Mouse (Mus musculus) cerebellum, adult 2 months (tissue): ENCODE measurements around the gene Gm3045. TPM values are rescaled to one million over a fixed set of nuclear protein-coding genes. Genes with fewer than 3 reads are reported as not detected.

Experiments
- DNase-seq, 2 experiments: peaks; one replicate each; pipeline ENCODE4 v3.0.0; 2021
- H3K27ac ChIP-seq: fragments of 200-500 bp; 2 replicates; pipeline ENCODE4 v1.5.1; 2012; ENCODE audit warnings: low read length, control low read depth, inconsistent platforms; ENCODE audit not compliant: insufficient read depth
- H3K27me3 ChIP-seq: fragments of 200-500 bp; 2 replicates; pipeline ENCODE4 v1.6.1; 2012; ENCODE audit warnings: inconsistent platforms, mild to moderate bottlenecking, low read length, moderate library complexity; ENCODE audit not compliant: control insufficient read depth, insufficient read depth
- H3K4me1 ChIP-seq: fragments of 200-500 bp; 2 replicates; pipeline ENCODE4 v1.6.1; 2011; ENCODE audit warnings: low read length; ENCODE audit not compliant: control insufficient read depth, insufficient read depth
- H3K4me3 ChIP-seq: fragments of 200-500 bp; replicated peaks from 2 replicates; pipeline ENCODE3; 2011; ENCODE audit warnings: mild to moderate bottlenecking, low read depth, low read length, control low read depth; ENCODE audit not compliant: insufficient read depth
- CTCF ChIP-seq: fragments of 200-500 bp; IDR thresholded peaks from 2 replicates; pipeline ENCODE4 v1.5.1; 2011; ENCODE audit warnings: low read depth, mild to moderate bottlenecking, control low read depth, low read length, moderate library complexity, borderline replicate concordance; ENCODE audit not compliant: insufficient read depth
- POLR2A ChIP-seq: fragments of 200-500 bp; IDR thresholded peaks from 2 replicates; pipeline ENCODE4 v1.6.1; 2011; ENCODE audit warnings: low read length, control low read depth, borderline replicate concordance; ENCODE audit not compliant: insufficient read depth
- WGBS: fragments of 180-500 bp; shearing (Covaris S2); methylation state at CpG from one replicate; pipeline ENCODE4 v1.1.7; 2018; 5-methylcytosine and 5-hydroxymethylcytosine counted together
- polyA plus RNA-seq: library from polyadenylated mRNA; depleted of rRNA; stranded (reverse); fragments of >200 nt; gene quantifications from 2 replicates; pipeline ENCODE4 v1.2.3, GENCODE M21; 2012; rRNA removed

Gene Gm3045
- polyA plus RNA-seq, 1 experiment: not detected

DNA sequence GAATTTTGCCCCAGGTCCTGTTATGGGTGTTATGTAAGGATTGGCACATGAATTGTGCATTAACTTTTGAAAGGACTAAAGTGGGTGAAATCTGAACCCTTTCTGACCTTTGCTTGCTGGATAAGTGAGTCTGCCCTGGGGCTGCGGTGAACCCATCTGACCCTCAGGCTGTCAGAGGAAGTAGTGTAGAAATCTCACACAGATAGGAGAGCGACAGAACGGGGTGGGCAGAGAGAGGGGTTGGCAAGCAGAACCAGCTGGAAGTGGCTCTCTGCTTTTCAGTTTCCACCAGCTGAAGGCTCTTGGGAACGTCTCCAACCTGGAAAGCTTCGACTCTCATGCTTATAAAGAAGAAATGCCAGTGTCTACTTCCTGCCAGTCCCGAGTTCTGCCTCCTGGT, 50.9 kb downstream of the Gm3045 start:
- Histone ChIP-seq H3K27ac (no peak overlapping the region), H3K27me3 (no peaks in the 10 kb centered on the region), H3K4me3 (no peak overlapping the region), H3K4me1 (peaks cover 4% of the 10 kb centered on the region; the same call in 1 of the 2 replicates)
- no peak for TF ChIP-seq CTCF
- TF ChIP-seq POLR2A: no peak
- DNase-seq: no peak
- WGBS: 29% methylated on average over 6 of the region's 6 CpGs

DNA sequence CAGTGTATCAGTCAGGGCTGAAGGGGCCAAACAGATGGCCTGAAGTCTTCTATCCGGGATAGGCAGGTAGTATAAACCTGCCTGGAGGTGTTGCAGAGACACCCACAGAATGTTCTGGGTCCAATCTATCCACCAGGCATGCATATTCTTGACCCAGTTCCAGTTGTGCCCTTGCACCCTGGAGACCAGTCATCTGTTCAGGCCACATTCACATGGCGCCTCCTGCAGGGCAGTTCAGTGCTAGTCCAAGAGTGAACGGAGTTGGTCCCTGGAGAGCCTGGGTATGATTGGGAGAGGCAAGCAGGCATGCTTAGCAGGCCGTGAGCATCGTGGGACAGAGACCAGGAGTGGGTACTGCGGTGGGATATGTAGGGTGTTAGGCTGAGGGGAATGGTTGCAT, 51.6 kb downstream of the Gm3045 start:
- TF ChIP-seq CTCF (no peak), POLR2A (no peak)

DNA sequence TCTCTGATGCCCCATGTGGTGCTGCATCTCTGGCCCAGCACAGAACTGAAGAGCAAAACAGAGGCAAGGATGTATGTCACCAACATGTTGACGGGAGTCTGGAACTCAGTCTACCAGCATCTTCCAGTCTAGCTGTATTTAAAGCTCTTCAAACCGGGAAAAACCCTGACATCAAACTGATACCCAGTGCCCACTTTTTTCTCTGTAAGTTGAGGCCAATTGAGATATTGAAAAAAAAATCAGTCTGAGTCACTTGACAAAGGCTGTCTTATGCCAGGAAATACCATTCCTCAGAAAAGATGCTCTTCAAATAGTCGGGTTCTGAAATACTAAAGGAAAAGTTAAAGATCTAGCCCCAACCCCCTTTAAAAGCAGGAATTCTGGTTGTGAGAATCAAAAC, 55.8 kb downstream of the Gm3045 start, which contains the start of gene Il9:
Gene Il9, minus strand, starts transcription at position 101 of the 400 bp plus-strand sequence.
- Histone ChIP-seq H3K4me3 (no peak within 1 kb of the TSS), H3K27me3 (no peaks in the 10 kb centered on the region), H3K4me1 (peaks cover 4% of the 10 kb centered on the region; the same call in 1 of the 2 replicates), H3K27ac (no peak within 1 kb of the TSS)
- TF ChIP-seq CTCF (no peak), POLR2A (no peak)
- WGBS: 86% methylated on average over 3 of the region's 3 CpGs
- DNase-seq: no peak

More for the DNA sequence above, 51.6 kb downstream of the Gm3045 start:
- peaks cover 4% of the 10 kb centered on the region; the same call in 1 of the 2 replicates for H3K4me1 ChIP-seq
- DNase-seq: no peak
- no peak overlapping the region for H3K4me3 ChIP-seq
- no peaks in the 10 kb centered on the region for H3K27me3 ChIP-seq
- 50% methylated on average over 6 of the region's 6 CpGs for WGBS
- no peak overlapping the region for H3K27ac ChIP-seq

Other genes starting within 250 kb of the Gm3045 start
- 0.73 and 0.84 TPM in 2 replicates for gene Tifab, start 247.7 kb upstream of the Gm3045 start, polyA plus RNA-seq
- not detected in 2 replicates for gene Neurog1, start 174.4 kb upstream of the Gm3045 start, polyA plus RNA-seq
- gene Cxcl14, start 130.0 kb upstream of the Gm3045 start, polyA plus RNA-seq: 65.0 and 78.2 TPM in 2 replicates
- 0.11 and 0.34 TPM in 2 replicates for gene Slc25a48, start 11.8 kb downstream of the Gm3045 start, polyA plus RNA-seq
- not detected in 2 replicates for gene Il9, start 55.7 kb downstream of the Gm3045 start, polyA plus RNA-seq
- gene Fbxl21, start 95.9 kb downstream of the Gm3045 start, polyA plus RNA-seq: 9.5 and 11.3 TPM in 2 replicates
- not detected in 2 replicates for gene Lect2, start 121.9 kb downstream of the Gm3045 start, polyA plus RNA-seq
- gene Tgfbi, start 182.9 kb downstream of the Gm3045 start, polyA plus RNA-seq: 4.9 and 5.1 TPM in 2 replicates